26 mouse cellular contexts compared by ENCODE assay signal in genomic region chr13:104692710-104693109, GRCm38 (mm10).
A peak's percentile ranks its signal among the peaks of the same experiment; 100 is the strongest.
DNase-seq lines count a peak whose midpoint lies in the region; ATAC-seq lines count a peak whose summit lies in the region.
"Had no signal": no experiment of that assay in that cellular context is flagged by ENCODE, and none has a peak within 500 bp of the region (broad histone marks: within the 10 kb centered on the region; RNA-seq: fewer than 3 reads in every experiment).

No protein-coding gene starts in this region.

- no peaks in the 10 kb centered on the region for H3K36me3 ChIP-seq in heart, embryonic 14.5 days (ENCODE audit: control insufficient read depth, insufficient read depth, low read length)
- H3K36me3 ChIP-seq: embryonic facial prominence, embryonic 13.5 days; hindbrain, embryonic 12.5 days; kidney, embryonic 15.5 days; neural tube, embryonic 13.5 days; stomach, embryonic 15.5 days had no signal

- peak; percentile 88 for DNase-seq in heart, adult 11 months
- DNase-seq in heart, postnatal 25 days (ENCODE audit: low spot score) = no peak
- peak; percentile 36 for DNase-seq in heart, adult 8-10 months (ENCODE audit: low spot score)
- peak; percentile 15 for DNase-seq in heart, postnatal 4 days
- DNase-seq in adrenal gland, postnatal 4 days (ENCODE audit: low spot score in 2 of 2) = no peak
- DNase-seq in left cerebral cortex, adult 11 months (ENCODE audit: low spot score) = no peak
- DNase-seq: adrenal gland, adult 2 months; embryo, embryonic 11 days; gastrocnemius, adult 2 months; kidney, adult 11 months; kidney, postnatal 36 days; layer of hippocampus, adult 9-11 months; left cerebral cortex, postnatal 4 days; right cerebral cortex, adult 18-20 months; thymus, postnatal 25 days had no signal

- peaks cover 5 to 23% of the 10 kb centered on the region in 2 experiments for H3K4me1 ChIP-seq in heart, embryonic 14.5 days (ENCODE audit: control insufficient read depth in 2 of 2, insufficient read depth in 2 of 2, low read length in 2 of 2)

- no peak overlapping the region for H3K9ac ChIP-seq in heart, embryonic 14.5 days (ENCODE audit: low read length)
- H3K9ac ChIP-seq: embryonic facial prominence, embryonic 13.5 days; forebrain, embryonic 13.5 days; hindbrain, embryonic 12.5 days; kidney, embryonic 15.5 days; neural tube, embryonic 13.5 days; stomach, embryonic 15.5 days had no signal

- H3K27me3 ChIP-seq in heart, embryonic 14.5 days (ENCODE audit: control insufficient read depth, insufficient read depth, low read length) = no peaks in the 10 kb centered on the region
- H3K27me3 ChIP-seq: embryonic facial prominence, embryonic 13.5 days; forebrain, embryonic 13.5 days; hindbrain, embryonic 12.5 days; kidney, embryonic 15.5 days; neural tube, embryonic 13.5 days; stomach, embryonic 15.5 days had no signal

- 36% methylated on average over 3 of the region's 3 CpGs for WGBS in heart, embryonic 14.5 days

- ATAC-seq in heart, embryonic 14.5 days (ENCODE audit: insufficient number of reproducible peaks, insufficient read depth, low FRiP score, low read depth) = peak; percentile 44; the same call in 1 of the 2 replicates
- ATAC-seq: forebrain, embryonic 13.5 days; midbrain, embryonic 16.5 days had no signal

- no peaks in the 10 kb centered on the region for H3K9me3 ChIP-seq in heart, embryonic 14.5 days (ENCODE audit: control insufficient read depth, low read length)
- H3K9me3 ChIP-seq: embryonic facial prominence, embryonic 13.5 days; forebrain, embryonic 13.5 days; hindbrain, embryonic 12.5 days; kidney, embryonic 15.5 days; neural tube, embryonic 13.5 days; stomach, embryonic 15.5 days had no signal

- intact Hi-C loops in heart, postnatal 25 days (cut with DNase I) = no loop called here

- H3K27ac ChIP-seq in heart, embryonic 14.5 days (replicated peaks in 1 of 2; ENCODE audit: control insufficient read depth in 1 of 2, insufficient read depth in 1 of 2, low read depth in 2 of 2, low read length in 2 of 2) = peak overlapping the region; percentile 77 to 80
- H3K27ac ChIP-seq: embryonic facial prominence, embryonic 13.5 days; forebrain, embryonic 13.5 days; gastrocnemius, adult 2 months; hindbrain, embryonic 12.5 days; kidney, embryonic 15.5 days; left cerebral cortex, adult 2 months; macrophage; neural tube, embryonic 13.5 days; stomach, embryonic 15.5 days had no signal

- H3K4me3 ChIP-seq in heart, embryonic 14.5 days (ENCODE audit: control insufficient read depth in 1 of 2, insufficient read depth in 1 of 2, low read depth in 1 of 2, low read length in 2 of 2) = no peak overlapping the region
- H3K4me3 ChIP-seq: embryonic facial prominence, embryonic 13.5 days; forebrain, embryonic 13.5 days; gastrocnemius, adult 2 months; hindbrain, embryonic 12.5 days; kidney, embryonic 15.5 days; left cerebral cortex, adult 2 months; myocyte; neural tube, embryonic 13.5 days; stomach, embryonic 15.5 days had no signal

- H3K4me2 ChIP-seq in heart, embryonic 14.5 days (ENCODE audit: low read length) = no peak overlapping the region
- H3K4me2 ChIP-seq: embryonic facial prominence, embryonic 13.5 days; forebrain, embryonic 13.5 days; hindbrain, embryonic 12.5 days; kidney, embryonic 15.5 days; neural tube, embryonic 13.5 days; stomach, embryonic 15.5 days had no signal

Comparison
In these comparisons a context has a peak if more than half of its experiments do, and no peak if none do; other contexts are left out.
1. DNase-seq: peak in heart, adult 11 months (single experiment), heart, adult 8-10 months (single experiment) and heart, postnatal 4 days (single experiment); none in heart, postnatal 25 days (single experiment), adrenal gland, postnatal 4 days (0 of 2) and left cerebral cortex, adult 11 months (single experiment).